In the genomic region with DNA sequence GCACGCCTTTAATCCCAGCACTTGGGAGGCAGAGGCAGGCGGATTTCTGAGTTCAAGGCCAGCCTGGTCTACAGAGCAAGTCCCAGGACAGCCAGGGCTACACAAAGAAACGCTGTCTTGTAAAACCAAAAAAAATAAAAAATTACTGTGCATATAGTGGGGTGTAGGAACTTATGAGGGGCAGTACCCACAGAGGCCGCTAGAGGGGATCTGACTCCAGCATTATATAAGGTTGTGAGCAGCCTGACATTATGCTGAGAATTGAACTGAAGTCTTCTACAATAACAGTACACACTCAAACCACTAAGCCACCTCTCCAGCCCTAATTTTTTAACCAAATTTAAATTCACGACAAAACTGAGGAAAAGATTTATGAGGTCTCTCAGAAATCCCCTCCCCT, we compare ENCODE assay signal across 8 mouse cellular contexts. TPM values are rescaled to one million over a fixed set of nuclear protein-coding genes. Genes with fewer than 3 reads are reported as not detected.
DNase-seq lines count a peak whose midpoint lies in the region; ATAC-seq and TF ChIP-seq lines count a peak whose summit lies in the region.

No protein-coding gene starts in this region.

- H3K9me3 ChIP-seq in G1E (replicated peaks), result no peaks in the 10 kb centered on the region
- H3K9me3 ChIP-seq in forebrain, embryonic 11.5 days (ENCODE audit: control insufficient read depth, low read length), result no peaks in the 10 kb centered on the region
- no peaks in the 10 kb centered on the region for H3K9me3 ChIP-seq in liver, postnatal 0 days (ENCODE audit: low read length)
- no peaks in the 10 kb centered on the region for H3K9me3 ChIP-seq in neural tube, embryonic 13.5 days

- H3K27me3 ChIP-seq in G1E (ENCODE audit: insufficient read depth, low read length), result no peaks in the 10 kb centered on the region
- H3K27me3 ChIP-seq in forebrain, embryonic 11.5 days (ENCODE audit: control insufficient read depth, insufficient read depth, low read length), result no peaks in the 10 kb centered on the region
- no peaks in the 10 kb centered on the region for H3K27me3 ChIP-seq in liver, postnatal 0 days (ENCODE audit: insufficient read depth, low read length)
- H3K27me3 ChIP-seq in neural tube, embryonic 13.5 days, result no peaks in the 10 kb centered on the region

- peak; percentile 12 for DNase-seq in G1E (ENCODE audit: low spot score)
- peak; percentile 50 for DNase-seq in c-Kit-positive CD71-negative TER-119-negative erythroid progenitor cells, embryonic 14.5 days (ENCODE audit: low read depth)
- peak; percentile 67 for DNase-seq in forebrain, embryonic 11.5 days (ENCODE audit: low spot score)
- DNase-seq in heart, postnatal 25 days (ENCODE audit: low spot score), result peak; percentile 10
- peak; percentile 71 for DNase-seq in layer of hippocampus, adult 11-12 months (ENCODE audit: low spot score)
- peak; percentile 73 for DNase-seq in liver, postnatal 0 days
- peak; percentile 60 for DNase-seq in thymus, postnatal 14 days

- intact Hi-C loops in heart, postnatal 25 days (cut with DNase I), result loop anchor here (1.0 to 5.0 kb wide), 5 partner anchors 37 to 193 kb away; no protein-coding TSS in a partner anchor

- H3K4me1 ChIP-seq in G1E (ENCODE audit: insufficient read depth, low read depth, low read length), result peaks cover 23% of the 10 kb centered on the region
- H3K4me1 ChIP-seq in forebrain, embryonic 11.5 days (replicated peaks; ENCODE audit: control insufficient read depth, insufficient read depth, low read length), result no peaks in the 10 kb centered on the region
- no peaks in the 10 kb centered on the region for H3K4me1 ChIP-seq in liver, postnatal 0 days (ENCODE audit: insufficient read depth)
- no peaks in the 10 kb centered on the region for H3K4me1 ChIP-seq in neural tube, embryonic 13.5 days (replicated peaks)

- TF ChIP-seq CTCF in G1E (IDR thresholded peaks at IDR 0.05; ENCODE audit: low read depth, low read length), result peak; percentile 84
- peak; percentile 86 for TF ChIP-seq CTCF in liver, postnatal 0 days (IDR thresholded peaks at IDR 0.05; ENCODE audit: low read depth)

- no peak overlapping the region for H3K9ac ChIP-seq in forebrain, embryonic 11.5 days (ENCODE audit: low read length)
- no peak overlapping the region for H3K9ac ChIP-seq in liver, postnatal 0 days (replicated peaks)
- no peak overlapping the region for H3K9ac ChIP-seq in neural tube, embryonic 13.5 days

- ATAC-seq in G1E (ENCODE audit: extremely low read depth, insufficient number of reproducible peaks, low FRiP score, poor library complexity, severe bottlenecking), result peak; percentile 68
- peak; percentile 85 for ATAC-seq in forebrain, embryonic 11.5 days (replicated peaks; ENCODE audit: low FRiP score)
- peak; percentile 74 for ATAC-seq in liver, postnatal 0 days
- ATAC-seq in neural tube, embryonic 13.5 days (ENCODE audit: low read depth), result peak; percentile 76

- H3K4me3 ChIP-seq in G1E (ENCODE audit: low read depth, low read length), result no peak overlapping the region
- no peak overlapping the region for H3K4me3 ChIP-seq in forebrain, embryonic 11.5 days (ENCODE audit: low read depth, low read length)
- H3K4me3 ChIP-seq in liver, postnatal 0 days (ENCODE audit: low read depth, low read length), result no peak overlapping the region
- no peak overlapping the region for H3K4me3 ChIP-seq in neural tube, embryonic 13.5 days

- H3K36me3 ChIP-seq in G1E (replicated peaks), result peaks cover 73% of the 10 kb centered on the region
- peaks cover 3% of the 10 kb centered on the region; the same call in 1 of the 2 replicates for H3K36me3 ChIP-seq in forebrain, embryonic 11.5 days (ENCODE audit: control insufficient read depth, insufficient read depth, low read length)
- H3K36me3 ChIP-seq in liver, postnatal 0 days (replicated peaks; ENCODE audit: insufficient read depth, low read length), result peaks cover 7% of the 10 kb centered on the region
- peaks cover 45% of the 10 kb centered on the region for H3K36me3 ChIP-seq in neural tube, embryonic 13.5 days

- 65% methylated on average over 5 of the region's 5 CpGs for WGBS in forebrain, embryonic 11.5 days
- WGBS in liver, postnatal 0 days (ENCODE audit: insufficient replicate concordance), result 53% methylated on average over 5 of the region's 5 CpGs
- WGBS in neural tube, embryonic 13.5 days, result 53% methylated on average over 5 of the region's 5 CpGs

- TF ChIP-seq EP300 in liver, postnatal 0 days (IDR thresholded peaks at IDR 0.05; ENCODE audit: low read depth), result no peak

- no peak overlapping the region for H3K27ac ChIP-seq in forebrain, embryonic 11.5 days (ENCODE audit: low read depth, low read length)
- no peak overlapping the region for H3K27ac ChIP-seq in liver, postnatal 0 days (ENCODE audit: low read depth)
- H3K27ac ChIP-seq in neural tube, embryonic 13.5 days (replicated peaks), result no peak overlapping the region

- no peak overlapping the region for H3K4me2 ChIP-seq in forebrain, embryonic 11.5 days (ENCODE audit: low read depth, low read length, severe bottlenecking)
- no peak overlapping the region for H3K4me2 ChIP-seq in liver, postnatal 0 days (ENCODE audit: low read depth, low read length)
- H3K4me2 ChIP-seq in neural tube, embryonic 13.5 days, result no peak overlapping the region

RNA-seq across cellular contexts. Expression of gene Wdr75, which starts 30.2 kb away (rescaled TPM):
- total RNA-seq in G1E (2014; fragmentation: Nextera tagmentation) (137 and 162 TPM in 2 replicates), G1E (2017) (136 TPM in 2 replicates)
- 6.3 and 12.5 TPM in 2 replicates for polyA plus RNA-seq in G1E (2012)
- 81.3 and 82.3 TPM in 2 replicates for polyA plus RNA-seq in forebrain, embryonic 11.5 days (2014; fragmentation: Nextera tagmentation; extraction: Ambion mirVana)
- total RNA-seq in heart, postnatal 25 days (2021), result 10 to 100 TPM; 17.1 to 18.9 TPM
- 18.5 and 22.3 TPM in 2 replicates for polyA plus RNA-seq in liver, postnatal 0 days (2015; fragmentation: Nextera tagmentation; extraction: Ambion mirVana)
- polyA plus RNA-seq in neural tube, embryonic 13.5 days (2015; fragmentation: Nextera tagmentation; extraction: Ambion mirVana), result 54.2 and 63.2 TPM in 2 replicates

Comparison
In these comparisons a context has a peak if more than half of its experiments do, and no peak if none do; other contexts are left out.
1. DNase-seq: peak in every context shown above with its lines; median percentile 73 in liver, postnatal 0 days; 71 in layer of hippocampus, adult 11-12 months; 67 in forebrain, embryonic 11.5 days; 60 in thymus, postnatal 14 days; 50 in c-Kit-positive CD71-negative TER-119-negative erythroid progenitor cells, embryonic 14.5 days; 12 in G1E; 10 in heart, postnatal 25 days.